Mouse (Mus musculus) liver, embryonic 12.5 days (tissue): ENCODE results near the gene Lmo3. TPM values are rescaled to one million over a fixed set of nuclear protein-coding genes. Genes with fewer than 3 reads are reported as not detected.

Experiments
- ATAC-seq: fragments of 200-750 bp; cut with Nextera tagmentation; 2 replicates; pipeline ENCODE4 v1.8.0; 2017; ENCODE audit warnings: moderate number of reproducible peaks, mild to moderate bottlenecking, moderate library complexity
- H3K27ac ChIP-seq: fragments of 300-500 bp; sonication (generic); 2 replicates; pipeline ENCODE4 v1.5.1; 2016; ENCODE audit warnings: mild to moderate bottlenecking
- H3K27me3 ChIP-seq: fragments of 300-500 bp; sonication (generic); replicated peaks from 2 replicates; pipeline ENCODE4 v1.6.1; 2016; ENCODE audit warnings: mild to moderate bottlenecking, moderate library complexity
- H3K36me3 ChIP-seq: fragments of 300-500 bp; sonication (generic); 2 replicates; pipeline ENCODE4 v1.6.1; 2016; ENCODE audit warnings: mild to moderate bottlenecking, moderate library complexity
- H3K4me1 ChIP-seq: fragments of 300-500 bp; sonication (generic); 2 replicates; pipeline ENCODE4 v1.6.1; 2016
- H3K4me2 ChIP-seq: fragments of 300-500 bp; sonication (generic); 2 replicates; pipeline ENCODE4 v1.6.1; 2016; ENCODE audit warnings: mild to moderate bottlenecking, moderate library complexity
- H3K4me3 ChIP-seq: fragments of 300-500 bp; sonication (generic); 2 replicates; pipeline ENCODE4 v1.5.1; 2016; ENCODE audit warnings: mild to moderate bottlenecking, moderate library complexity
- H3K9ac ChIP-seq: fragments of 300-500 bp; sonication (generic); 2 replicates; pipeline ENCODE4 v1.6.1; 2016; ENCODE audit warnings: mild to moderate bottlenecking, moderate library complexity
- H3K9me3 ChIP-seq: fragments of 300-500 bp; sonication (generic); replicated peaks from 2 replicates; pipeline ENCODE4 v1.6.1; 2016; ENCODE audit warnings: mild to moderate bottlenecking, moderate library complexity
- WGBS: fragments of 180-500 bp; shearing (Covaris S2); methylation state at CpG from one replicate; pipeline ENCODE4 v1.1.7; 2016; ENCODE audit not compliant: insufficient replicate concordance; 5-methylcytosine and 5-hydroxymethylcytosine counted together
- polyA plus RNA-seq: library from polyadenylated mRNA; unstranded; fragments of >200 nt; fragmentation: Nextera tagmentation; extraction: Ambion mirVana; gene quantifications from 2 replicates; pipeline ENCODE4 v1.2.1, GENCODE M21; 2016

Lmo3 gene
- polyA plus RNA-seq, 1 experiment from 2014 or later = 0.18 TPM

GRCm38 (mm10) chr6:138346558-138346957 is 235.2 kb downstream of the Lmo3 start:
- no peak overlapping the region for H3K4me2 ChIP-seq
- no peaks in the 10 kb centered on the region for H3K27me3 ChIP-seq
- H3K9ac ChIP-seq = no peak overlapping the region
- WGBS = 52% methylated on average over 4 of the region's 4 CpGs
- no peaks in the 10 kb centered on the region for H3K4me1 ChIP-seq
- H3K9me3 ChIP-seq = 0 out of 2 replicates have a peak, but pooled peaks cover 12% of the 10 kb centered on the region
- ATAC-seq = no peak
- no peak overlapping the region for H3K27ac ChIP-seq
- H3K4me3 ChIP-seq = no peak overlapping the region
- H3K36me3 ChIP-seq = no peaks in the 10 kb centered on the region

GRCm38 (mm10) chr6:138335858-138336257 is 245.9 kb downstream of the Lmo3 start:
- Histone ChIP-seq H3K9ac (no peak overlapping the region), H3K4me3 (no peak overlapping the region), H3K27me3 (no peaks in the 10 kb centered on the region), H3K4me2 (no peak overlapping the region), H3K27ac (no peak overlapping the region), H3K4me1 (no peaks in the 10 kb centered on the region), H3K9me3 (no peaks in the 10 kb centered on the region), H3K36me3 (no peaks in the 10 kb centered on the region)
- no peak for ATAC-seq
- WGBS = 59% methylated on average over 4 of the region's 4 CpGs

GRCm38 (mm10) chr6:138333991-138334390 is 247.8 kb downstream of the Lmo3 start:
- H3K36me3 ChIP-seq = no peaks in the 10 kb centered on the region
- H3K9ac ChIP-seq = no peak overlapping the region
- H3K4me3 ChIP-seq = no peak overlapping the region
- no peak overlapping the region for H3K27ac ChIP-seq
- no peaks in the 10 kb centered on the region for H3K27me3 ChIP-seq
- 82% methylated on average over 7 of the region's 7 CpGs for whole genome bisulfite sequencing
- H3K9me3 ChIP-seq = no peaks in the 10 kb centered on the region
- H3K4me1 ChIP-seq = no peaks in the 10 kb centered on the region
- no peak for ATAC-seq
- H3K4me2 ChIP-seq = no peak overlapping the region

GRCm38 (mm10) chr6:138325744-138326400 is 255.9 kb downstream of the Lmo3 start:
- Histone ChIP-seq H3K27ac (no peak overlapping the region), H3K4me2 (no peak overlapping the region), H3K9ac (no peak overlapping the region), H3K27me3 (no peaks in the 10 kb centered on the region), H3K4me3 (no peak overlapping the region), H3K4me1 (no peaks in the 10 kb centered on the region), H3K36me3 (no peaks in the 10 kb centered on the region), H3K9me3 (no peaks in the 10 kb centered on the region)
- ATAC-seq = no peak
- 55% methylated on average over 3 of the region's 3 CpGs for WGBS

GRCm38 (mm10) chr6:138325145-138325544 is 256.6 kb downstream of the Lmo3 start:
- no peak for ATAC-seq
- H3K27ac ChIP-seq = no peak overlapping the region
- no peaks in the 10 kb centered on the region for H3K9me3 ChIP-seq
- H3K4me2 ChIP-seq = no peak overlapping the region
- H3K27me3 ChIP-seq = no peaks in the 10 kb centered on the region
- H3K4me3 ChIP-seq = no peak overlapping the region
- no peaks in the 10 kb centered on the region for H3K36me3 ChIP-seq
- no peak overlapping the region for H3K9ac ChIP-seq
- no peaks in the 10 kb centered on the region for H3K4me1 ChIP-seq
- WGBS = 50% methylated on average over 3 of the region's 3 CpGs

GRCm38 (mm10) chr6:138323325-138323724 is 258.4 kb downstream of the Lmo3 start:
- no peak overlapping the region for H3K9ac ChIP-seq
- H3K4me3 ChIP-seq = no peak overlapping the region
- no peaks in the 10 kb centered on the region for H3K9me3 ChIP-seq
- H3K27me3 ChIP-seq = no peaks in the 10 kb centered on the region
- ATAC-seq = no peak
- no peak overlapping the region for H3K4me2 ChIP-seq
- H3K4me1 ChIP-seq = no peaks in the 10 kb centered on the region
- H3K36me3 ChIP-seq = no peaks in the 10 kb centered on the region
- no peak overlapping the region for H3K27ac ChIP-seq
- 82% methylated on average over 14 of the region's 14 CpGs for WGBS

GRCm38 (mm10) chr6:138320190-138320737 is 261.5 kb downstream of the Lmo3 start:
- Histone ChIP-seq H3K9ac (no peak overlapping the region), H3K9me3 (0 out of 2 replicates have a peak, but pooled peaks cover 2% of the 10 kb centered on the region), H3K4me2 (no peak overlapping the region), H3K27ac (no peak overlapping the region), H3K4me3 (no peak overlapping the region), H3K4me1 (no peaks in the 10 kb centered on the region), H3K36me3 (no peaks in the 10 kb centered on the region), H3K27me3 (no peaks in the 10 kb centered on the region)
- no peak for ATAC-seq
- 66% methylated on average over 8 of the region's 8 CpGs for WGBS

Other genes with a start within 250 kb of the Lmo3 start
- not detected in 2 replicates for gene Igbp1b, start 76.6 kb upstream of the Lmo3 start, polyA plus RNA-seq